Mouse (Mus musculus) frontal cortex, postnatal 10 days (tissue): ENCODE measurements around the gene Map4k2.
A peak's percentile ranks its signal among the peaks of the same experiment; 100 is the strongest.

Experiments
- DNase-seq, 2 experiments: peaks; one replicate each; pipeline ENCODE4 v3.0.0; 2022; ENCODE audit warnings: low spot score in 2 of 2, mixed read lengths in 1 of 2

Map4k2 gene

DNA sequence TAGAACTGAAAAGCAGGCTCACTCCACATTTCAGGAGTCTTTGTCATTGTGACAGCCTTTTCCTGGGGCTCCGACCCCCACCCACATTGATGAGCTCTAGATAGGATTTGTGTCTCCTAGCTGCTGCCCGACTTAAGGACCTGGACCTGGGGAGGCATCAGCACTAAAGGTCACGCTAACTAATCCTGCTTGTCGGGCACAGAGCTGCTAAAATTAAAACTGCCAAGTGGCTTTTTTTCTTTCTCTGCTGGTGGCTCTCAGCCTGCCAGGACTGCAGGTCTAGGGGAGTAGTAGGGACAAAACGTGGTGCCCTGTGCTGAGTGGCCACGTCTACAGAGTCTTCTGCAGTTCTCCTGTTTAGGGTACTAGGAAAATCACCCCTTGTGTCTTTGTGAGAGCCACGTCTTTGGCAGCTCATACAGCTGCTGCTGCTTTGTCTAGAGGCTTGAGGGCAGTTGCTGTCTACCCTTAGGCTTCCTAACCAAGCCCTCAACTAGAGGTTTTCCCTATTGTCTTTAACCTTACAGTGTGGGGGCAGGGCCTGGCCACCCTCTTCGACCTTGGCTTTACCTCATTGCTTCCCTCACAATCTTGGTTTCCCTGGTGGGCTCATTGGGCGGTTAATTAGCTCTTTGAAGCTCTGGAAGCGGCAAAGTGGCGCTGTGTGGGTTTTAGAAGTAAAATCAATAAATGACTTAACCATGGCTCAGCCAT, 36.5 kb downstream of the Map4k2 start:
- DNase-seq: no peak

GRCm38 (mm10) chr19:6380411-6381166, 39.7 kb downstream of the Map4k2 start:
- DNase-seq: no peak

GRCm38 (mm10) chr19:6381238-6381637, 40.3 kb downstream of the Map4k2 start:
- DNase-seq: no peak

GRCm38 (mm10) chr19:6382323-6382924, 41.5 kb downstream of the Map4k2 start:
- DNase-seq: no peak

- DNase-seq: no peak
Measured at GRCm38 (mm10) chr19:6383470-6383869, 42.5 kb downstream of the Map4k2 start.

DNA sequence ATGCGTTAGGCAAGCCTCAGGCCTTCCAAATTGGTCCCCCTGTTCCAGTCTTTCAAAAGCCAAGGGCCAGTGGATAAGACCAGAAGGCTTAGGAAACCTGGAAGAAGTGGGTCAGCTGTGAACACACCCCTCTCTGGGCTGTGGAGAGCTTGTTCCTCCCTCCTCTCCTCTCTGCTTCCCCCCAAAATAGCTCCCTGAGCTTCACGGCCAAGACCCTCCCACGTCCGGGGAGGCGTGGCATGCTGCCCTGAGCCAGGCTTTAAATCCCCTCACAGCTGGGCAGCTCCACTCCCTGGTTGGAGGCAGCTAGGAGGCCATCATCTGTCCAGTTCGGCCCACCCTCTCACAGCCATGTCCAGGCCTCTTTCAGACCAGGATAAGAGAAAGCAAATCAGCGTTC, 43.2 kb downstream of the Map4k2 start, which contains the start of gene Pygm:
Gene Pygm (plus strand): TSS at position 272 of the 400 bp plus-strand sequence.
- DNase-seq: peak in 1 of 2 experiments; percentile 56

- DNase-seq: no peak
Measured at GRCm38 (mm10) chr19:6384954-6385353, 44.0 kb downstream of the Map4k2 start.

GRCm38 (mm10) chr19:6385419-6385818, 44.5 kb downstream of the Map4k2 start:
- DNase-seq: no peak

- DNase-seq: no peak
Measured at GRCm38 (mm10) chr19:6385821-6386220, 44.9 kb downstream of the Map4k2 start.

- DNase-seq: no peak
Measured at GRCm38 (mm10) chr19:6386234-6386633, 45.3 kb downstream of the Map4k2 start.

- no peak for DNase-seq
Measured at GRCm38 (mm10) chr19:6388006-6388405, 47.1 kb downstream of the Map4k2 start.

GRCm38 (mm10) chr19:6389803-6390202, 48.9 kb downstream of the Map4k2 start:
- DNase-seq: no peak

DNA sequence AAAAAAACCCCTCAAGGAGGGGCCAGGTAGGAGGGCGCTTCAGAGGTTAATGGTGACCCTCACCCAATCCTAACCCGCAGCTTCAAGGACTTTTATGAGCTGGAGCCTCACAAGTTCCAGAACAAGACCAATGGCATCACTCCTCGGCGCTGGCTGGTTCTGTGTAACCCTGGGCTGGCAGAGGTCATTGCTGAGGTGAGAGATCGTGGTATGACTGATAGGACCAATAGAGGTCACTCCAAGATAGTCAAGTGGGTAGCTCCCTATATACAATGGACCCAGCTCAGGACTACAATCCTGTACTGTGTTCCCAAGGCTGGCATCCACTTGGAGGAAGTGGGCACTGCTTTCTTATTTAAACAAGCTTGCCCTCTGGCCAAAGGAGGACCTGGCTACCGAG, 49.3 kb downstream of the Map4k2 start:
- DNase-seq: no peak

DNA sequence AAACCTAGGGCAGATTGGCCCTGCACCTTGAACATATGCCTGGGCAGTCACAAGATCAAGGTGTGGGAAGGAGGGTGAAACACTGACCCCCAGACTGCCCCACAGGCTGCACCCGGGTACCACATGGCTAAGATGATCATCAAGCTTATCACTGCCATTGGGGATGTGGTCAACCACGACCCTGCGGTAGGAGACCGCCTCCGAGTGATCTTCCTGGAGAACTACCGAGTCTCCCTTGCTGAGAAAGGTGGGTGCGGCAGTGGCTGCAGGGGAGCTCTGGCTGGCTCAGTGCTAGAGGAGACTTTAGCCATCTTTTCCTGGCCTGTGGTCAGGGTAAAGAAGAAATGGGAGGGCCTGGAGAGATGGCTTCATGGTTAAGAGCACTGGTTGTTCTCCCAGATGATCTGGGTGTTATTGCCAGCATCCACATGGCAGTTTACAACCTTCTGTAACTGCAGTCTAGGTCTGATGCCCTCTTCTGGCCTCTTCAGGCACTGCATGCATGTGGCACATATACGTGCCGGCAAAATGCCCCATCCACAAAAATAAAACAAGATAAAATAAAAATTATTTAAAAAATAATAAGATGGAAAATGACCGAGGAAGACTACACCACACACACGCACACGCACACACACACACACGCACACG, 51.9 kb downstream of the Map4k2 start:
- DNase-seq: no peak

DNA sequence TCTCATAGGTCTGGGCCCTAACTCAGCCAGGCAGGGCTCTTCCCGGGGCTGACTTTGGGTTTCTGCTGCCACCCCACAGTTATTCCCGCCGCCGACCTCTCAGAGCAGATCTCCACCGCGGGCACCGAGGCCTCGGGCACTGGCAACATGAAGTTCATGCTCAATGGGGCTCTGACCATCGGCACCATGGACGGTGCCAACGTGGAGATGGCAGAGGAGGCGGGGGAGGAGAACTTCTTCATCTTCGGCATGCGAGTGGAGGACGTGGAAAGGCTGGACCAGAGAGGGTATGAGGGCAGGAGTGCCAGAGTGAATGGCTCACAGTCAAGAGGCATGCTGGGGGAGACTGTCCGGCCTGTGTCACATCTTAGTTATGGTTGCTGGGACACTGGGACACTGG, 52.7 kb downstream of the Map4k2 start:
- no peak for DNase-seq

DNA sequence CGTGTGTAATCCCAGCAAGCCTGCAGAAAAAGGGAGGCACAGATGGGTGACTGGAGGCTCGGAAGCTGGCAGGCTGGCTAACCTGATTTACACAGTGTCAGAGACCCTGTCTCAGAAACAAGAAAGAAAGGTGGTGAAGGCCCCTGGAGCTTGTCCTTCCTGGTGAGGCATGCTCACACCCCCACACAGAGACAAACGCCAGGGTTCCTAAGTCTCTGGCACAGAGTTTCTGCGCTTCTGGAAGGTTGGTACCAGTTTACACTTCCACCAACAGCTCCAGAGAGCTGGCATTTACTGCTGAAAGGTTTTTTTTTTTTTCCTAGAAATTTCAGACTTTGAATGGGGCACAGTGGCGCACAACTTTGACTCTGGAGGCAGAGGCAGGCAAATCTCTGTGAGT, 55.3 kb downstream of the Map4k2 start:
- DNase-seq: no peak

- no peak for DNase-seq
Measured at GRCm38 (mm10) chr19:6397582-6398249, 56.8 kb downstream of the Map4k2 start.

DNA sequence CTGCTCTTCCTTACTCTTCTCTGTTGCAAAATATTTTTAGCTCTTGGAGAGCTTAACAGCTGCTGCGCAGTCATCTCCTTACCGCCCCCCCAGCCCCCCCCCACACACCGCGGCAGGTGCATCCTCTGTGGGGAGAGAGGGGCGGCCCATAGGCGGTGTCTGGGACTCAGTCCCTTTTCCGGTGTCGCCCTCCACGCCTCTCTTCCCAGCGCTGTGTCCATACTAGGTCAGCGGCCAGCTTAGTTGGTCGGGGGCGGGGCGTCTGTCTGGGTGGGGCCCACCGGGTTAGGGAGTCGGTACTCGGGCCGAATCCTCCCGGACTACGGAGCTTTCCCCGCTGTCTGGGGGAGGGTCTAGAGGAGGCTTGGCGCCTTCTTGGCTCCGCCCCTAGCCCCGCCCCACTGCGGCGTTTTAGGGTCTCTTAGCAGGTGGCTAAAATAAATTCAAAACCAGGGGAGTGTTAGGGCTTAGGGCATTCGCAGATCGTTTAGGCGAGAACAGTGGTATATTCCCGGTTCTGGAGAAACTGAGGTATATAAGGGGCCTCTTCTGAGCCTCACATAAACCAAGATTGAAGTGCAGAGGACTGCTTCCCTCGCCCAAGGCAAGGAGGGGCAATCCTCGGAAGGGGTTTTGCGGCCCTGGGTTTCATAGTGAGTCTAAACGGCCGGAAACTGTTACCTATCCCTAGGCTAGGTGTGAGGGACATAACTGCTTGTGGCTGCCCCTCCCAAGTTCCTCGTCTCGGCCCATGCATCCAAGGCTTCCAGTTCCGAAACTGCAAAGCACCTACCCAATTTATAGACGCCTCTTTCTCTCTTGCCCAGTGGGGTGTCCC, 57.7 kb downstream of the Map4k2 start:
- DNase-seq: peak in 1 of 2 experiments; percentile 66

DNA sequence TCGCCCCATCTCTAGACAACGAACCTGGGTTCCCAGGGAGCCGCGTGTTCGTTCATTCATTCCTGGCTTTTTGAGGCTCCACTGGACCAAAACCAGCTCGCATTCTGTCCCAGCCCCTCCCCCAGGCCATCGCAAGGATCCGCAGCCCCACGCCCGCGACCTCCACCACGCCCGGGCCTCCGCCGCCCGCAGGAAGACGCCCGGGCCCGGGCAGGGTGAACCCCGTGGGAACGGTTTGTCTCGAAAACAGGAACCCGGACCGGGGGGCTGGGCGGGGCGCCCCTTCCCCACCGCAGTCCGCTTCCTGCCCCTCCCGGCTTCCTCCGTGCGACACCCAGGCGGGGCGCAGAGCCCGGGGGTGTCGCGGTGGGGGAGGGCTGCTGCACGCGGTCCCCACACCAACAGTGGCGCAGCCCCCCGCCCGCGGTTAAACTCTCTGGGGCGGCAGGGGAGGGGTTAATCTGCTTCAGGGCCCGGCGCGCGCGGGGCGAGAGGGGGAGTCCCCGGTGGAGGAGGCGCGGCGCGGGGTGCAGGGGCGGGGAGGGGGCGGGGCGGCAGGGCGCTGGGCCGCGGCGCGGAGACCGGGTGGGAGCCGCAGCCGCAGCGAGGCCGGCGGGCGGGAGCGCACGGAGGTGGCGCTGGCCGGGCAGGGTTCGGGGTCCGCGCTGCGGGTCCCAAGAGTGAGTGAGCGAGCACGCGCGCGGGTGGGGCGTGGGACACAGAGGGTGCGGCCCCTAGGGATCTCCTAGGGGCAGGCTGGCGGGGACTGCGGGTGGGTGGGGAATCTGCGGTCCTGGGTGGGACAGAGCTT, 58.6 kb downstream of the Map4k2 start, which contains the start of gene Rasgrp2:
Gene Rasgrp2 (plus strand): TSS at position 56 of the 811 bp plus-strand sequence.
- DNase-seq: peak; percentile 66 to 67
